Mouse (Mus musculus): ENCODE data around the gene Clint1. TPM values are rescaled to one million over a fixed set of nuclear protein-coding genes. Genes with fewer than 3 reads are reported as not detected.

Gene Clint1
- polyA plus RNA-seq, 1 experiment: 106 TPM

DNA sequence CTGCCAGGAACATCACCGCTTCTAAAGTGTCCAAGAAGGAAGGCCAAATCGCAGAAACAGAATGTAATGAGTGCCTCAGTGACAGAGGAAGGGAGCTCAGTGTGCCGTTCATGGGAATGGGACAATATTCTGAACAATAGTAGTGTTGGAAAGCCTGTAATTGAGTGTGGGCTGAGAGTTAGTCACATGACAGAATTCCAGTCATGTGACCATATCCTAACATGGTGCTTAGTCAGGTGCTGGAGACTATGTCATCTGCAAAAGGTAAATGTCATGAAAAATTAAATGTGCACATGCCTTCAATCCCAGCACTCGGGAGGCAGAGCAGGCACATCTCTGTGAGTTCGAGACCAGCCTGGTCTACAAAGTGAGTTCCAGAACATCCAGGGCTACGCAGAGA is 66.2 kb downstream of the Clint1 start:
- H3K27ac ChIP-seq (ENCODE audit: insufficient read depth, low read length): no peak overlapping the region
- H3K4me1 ChIP-seq (ENCODE audit: control insufficient read depth, insufficient read depth, low read length): no peaks in the 10 kb centered on the region
- H3K4me3 ChIP-seq (ENCODE audit: insufficient read depth, low read length): no peak overlapping the region
- no peak for TF ChIP-seq CTCF (IDR thresholded peaks at IDR 0.05; ENCODE audit: borderline replicate concordance, insufficient read depth, low read length)
- TF ChIP-seq POLR2A (IDR thresholded peaks at IDR 0.05; ENCODE audit: low read depth, low read length): no peak

DNA sequence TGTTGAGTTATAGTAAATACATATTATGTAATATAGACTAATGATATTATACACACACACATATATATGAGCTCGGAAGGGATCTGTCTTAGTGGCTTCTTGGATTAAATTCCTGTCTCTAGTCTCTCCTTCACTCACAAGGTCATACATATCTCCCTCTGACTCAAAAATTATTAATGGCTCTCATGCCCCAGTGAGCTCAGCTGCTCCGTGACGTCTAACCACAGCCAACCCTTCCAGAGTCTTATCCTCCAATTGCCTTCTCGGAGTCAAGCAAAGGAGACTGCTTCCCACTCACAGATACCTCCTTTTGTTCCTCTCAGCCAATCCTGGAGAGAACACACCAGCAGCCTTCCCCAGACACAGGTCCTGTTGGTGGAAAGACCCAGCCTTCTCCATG is 67.0 kb downstream of the Clint1 start:
- Histone ChIP-seq H3K27ac (ENCODE audit: insufficient read depth, low read length) (no peak overlapping the region), H3K4me3 (ENCODE audit: insufficient read depth, low read length) (no peak overlapping the region), H3K4me1 (ENCODE audit: control insufficient read depth, insufficient read depth, low read length) (no peaks in the 10 kb centered on the region)
- TF ChIP-seq CTCF (IDR thresholded peaks at IDR 0.05; ENCODE audit: borderline replicate concordance, insufficient read depth, low read length) (no peak), POLR2A (IDR thresholded peaks at IDR 0.05; ENCODE audit: low read depth, low read length) (no peak)

DNA sequence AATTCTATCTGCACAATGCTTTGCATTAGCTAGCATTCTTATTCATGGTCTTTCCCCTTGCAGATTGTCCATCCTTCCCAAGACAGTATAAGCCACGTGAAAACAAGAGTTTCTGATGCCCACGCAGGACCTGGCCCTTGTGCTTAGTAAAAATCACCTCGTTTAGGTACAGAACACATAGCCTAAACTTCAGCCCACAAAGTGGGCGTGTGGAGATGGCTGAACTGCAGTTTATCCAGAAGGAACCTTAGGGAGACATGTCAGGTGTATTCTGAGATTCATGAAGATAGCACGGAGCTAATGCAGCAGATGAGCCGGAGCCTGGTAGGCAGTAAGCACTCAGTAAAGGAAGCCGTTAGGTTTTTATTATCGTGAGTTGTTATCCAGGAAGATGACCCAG is 69.2 kb downstream of the Clint1 start:
- Histone ChIP-seq H3K4me1 (ENCODE audit: control insufficient read depth, insufficient read depth, low read length) (no peaks in the 10 kb centered on the region), H3K4me3 (ENCODE audit: insufficient read depth, low read length) (no peak overlapping the region), H3K27ac (ENCODE audit: insufficient read depth, low read length) (no peak overlapping the region)
- TF ChIP-seq POLR2A (IDR thresholded peaks at IDR 0.05; ENCODE audit: low read depth, low read length) (no peak), CTCF (IDR thresholded peaks at IDR 0.05; ENCODE audit: borderline replicate concordance, insufficient read depth, low read length) (no peak)

DNA sequence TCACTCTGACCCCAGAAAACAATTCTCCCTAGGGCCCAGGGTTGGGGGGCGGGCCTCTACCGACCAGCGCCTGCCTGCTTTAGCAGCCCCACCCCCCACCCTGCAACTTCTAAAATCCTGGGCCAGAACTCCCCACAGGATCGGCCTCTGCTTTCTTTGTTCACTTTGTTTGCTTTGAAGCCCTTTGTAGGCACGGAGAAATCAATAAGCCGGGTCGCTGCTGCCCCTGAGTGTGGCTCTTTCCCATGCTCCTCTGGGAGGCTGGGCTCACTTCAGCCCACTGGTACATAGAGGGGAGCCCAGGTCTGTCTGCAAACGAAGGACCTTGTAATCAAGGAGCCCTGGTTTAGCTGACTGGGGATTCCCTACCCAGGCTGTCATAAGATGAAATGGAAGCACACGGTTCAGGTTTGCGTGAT is 69.6 kb downstream of the Clint1 start:
- no peak overlapping the region for H3K27ac ChIP-seq (ENCODE audit: insufficient read depth, low read length)
- no peaks in the 10 kb centered on the region for H3K4me1 ChIP-seq (ENCODE audit: control insufficient read depth, insufficient read depth, low read length)
- TF ChIP-seq POLR2A (IDR thresholded peaks at IDR 0.05; ENCODE audit: low read depth, low read length) (no peak), CTCF (IDR thresholded peaks at IDR 0.05; ENCODE audit: borderline replicate concordance, insufficient read depth, low read length) (no peak)
- no peak overlapping the region for H3K4me3 ChIP-seq (ENCODE audit: insufficient read depth, low read length)

DNA sequence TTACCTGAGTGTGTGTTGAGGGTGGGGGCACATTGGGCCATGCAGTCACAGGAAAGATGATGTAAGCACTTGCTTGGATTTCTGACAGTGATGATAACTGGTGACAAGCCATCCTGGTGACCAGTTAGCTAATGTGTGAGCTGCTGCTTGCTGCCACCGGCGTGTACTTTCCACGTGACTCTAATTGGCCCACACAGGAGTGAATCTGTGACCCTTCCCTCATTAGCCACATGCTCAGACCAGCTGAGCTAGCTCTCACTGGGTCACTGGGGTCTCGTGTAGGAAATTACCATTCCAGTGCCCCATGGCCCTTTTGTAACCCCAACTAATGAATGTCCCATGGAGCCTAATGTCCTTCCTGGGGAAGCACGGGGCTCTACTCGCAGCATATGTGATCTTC is 73.6 kb downstream of the Clint1 start:
- Histone ChIP-seq H3K4me3 (ENCODE audit: insufficient read depth, low read length) (no peak overlapping the region), H3K27ac (ENCODE audit: insufficient read depth, low read length) (no peak overlapping the region), H3K4me1 (ENCODE audit: control insufficient read depth, insufficient read depth, low read length) (no peaks in the 10 kb centered on the region)
- TF ChIP-seq POLR2A (IDR thresholded peaks at IDR 0.05; ENCODE audit: low read depth, low read length) (no peak), CTCF (IDR thresholded peaks at IDR 0.05; ENCODE audit: borderline replicate concordance, insufficient read depth, low read length) (no peak)

DNA sequence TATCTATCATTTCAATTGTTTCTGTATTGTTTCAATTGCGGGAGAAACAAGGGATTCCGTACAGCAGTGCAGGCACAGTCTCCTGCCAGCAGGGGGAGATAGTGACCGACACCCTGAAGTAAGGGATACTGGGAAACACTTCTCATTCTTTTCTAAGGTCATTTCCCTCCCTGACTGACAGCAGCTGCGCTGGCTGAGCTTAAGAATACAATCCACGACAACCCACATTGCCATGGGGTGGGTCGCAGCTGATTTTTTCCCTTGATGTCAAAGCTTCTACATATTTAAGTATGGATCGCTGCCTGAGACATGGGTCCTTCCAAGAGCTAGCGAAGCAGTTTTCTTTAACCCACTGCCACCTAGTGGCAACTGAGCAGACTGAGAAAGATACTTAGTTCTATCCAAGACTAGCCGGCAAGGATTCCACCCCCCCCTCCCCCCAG is 74.8 kb downstream of the Clint1 start:
- TF ChIP-seq CTCF (IDR thresholded peaks at IDR 0.05; ENCODE audit: borderline replicate concordance, insufficient read depth, low read length) (peak; percentile 89), POLR2A (IDR thresholded peaks at IDR 0.05; ENCODE audit: low read depth, low read length) (no peak)
- H3K4me3 ChIP-seq (ENCODE audit: insufficient read depth, low read length): peak overlapping the region; percentile 22; the same call in 1 of the 2 replicates
- no peaks in the 10 kb centered on the region for H3K4me1 ChIP-seq (ENCODE audit: control insufficient read depth, insufficient read depth, low read length)
- no peak overlapping the region for H3K27ac ChIP-seq (ENCODE audit: insufficient read depth, low read length)

DNA sequence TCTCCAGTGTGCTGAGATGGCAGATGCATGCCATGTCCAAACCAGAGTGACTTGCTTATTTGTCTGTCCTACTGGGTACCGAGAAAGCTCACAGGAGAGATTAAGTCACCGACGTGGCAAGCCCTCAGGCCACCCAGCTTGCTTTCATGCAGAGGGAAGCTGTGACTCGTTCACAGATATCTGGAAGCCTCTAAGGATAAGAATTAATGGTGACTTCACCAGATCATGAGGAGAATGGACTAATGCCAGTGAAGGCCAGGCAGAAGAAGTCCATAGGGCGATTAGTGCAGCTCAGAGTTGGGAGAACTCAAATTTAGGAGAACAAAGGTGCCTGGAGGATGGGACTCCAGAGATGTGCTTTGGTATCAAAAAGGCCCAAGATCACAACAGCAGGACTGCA is 75.6 kb downstream of the Clint1 start:
- no peak overlapping the region for H3K27ac ChIP-seq (ENCODE audit: insufficient read depth, low read length)
- no peak overlapping the region for H3K4me3 ChIP-seq (ENCODE audit: insufficient read depth, low read length)
- H3K4me1 ChIP-seq (ENCODE audit: control insufficient read depth, insufficient read depth, low read length): no peaks in the 10 kb centered on the region
- no peak for TF ChIP-seq POLR2A (IDR thresholded peaks at IDR 0.05; ENCODE audit: low read depth, low read length)
- TF ChIP-seq CTCF (IDR thresholded peaks at IDR 0.05; ENCODE audit: borderline replicate concordance, insufficient read depth, low read length): no peak

DNA sequence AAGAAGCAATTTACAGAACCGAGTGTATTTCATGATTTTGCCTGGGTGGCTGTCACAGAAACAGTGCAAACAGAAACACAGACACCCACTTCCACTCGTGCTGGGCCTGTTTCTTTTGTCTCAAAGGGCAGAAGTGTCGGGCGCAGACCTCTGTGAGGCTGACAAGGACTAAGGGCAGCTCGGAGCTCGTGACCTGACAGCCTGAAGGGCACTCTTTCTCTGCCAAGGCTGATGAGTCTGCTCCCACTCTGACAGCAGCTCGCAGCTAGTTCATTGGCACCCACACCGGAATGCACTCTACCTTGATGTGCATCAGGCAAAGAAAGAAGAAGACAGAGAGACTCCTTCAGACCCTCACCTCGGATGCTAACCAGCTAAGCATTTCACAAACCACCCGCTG is 77.7 kb downstream of the Clint1 start:
- H3K4me1 ChIP-seq (ENCODE audit: control insufficient read depth, insufficient read depth, low read length): no peaks in the 10 kb centered on the region
- no peak overlapping the region for H3K27ac ChIP-seq (ENCODE audit: insufficient read depth, low read length)
- TF ChIP-seq CTCF (IDR thresholded peaks at IDR 0.05; ENCODE audit: borderline replicate concordance, insufficient read depth, low read length) (no peak), POLR2A (IDR thresholded peaks at IDR 0.05; ENCODE audit: low read depth, low read length) (no peak)
- H3K4me3 ChIP-seq (ENCODE audit: insufficient read depth, low read length): no peak overlapping the region

DNA sequence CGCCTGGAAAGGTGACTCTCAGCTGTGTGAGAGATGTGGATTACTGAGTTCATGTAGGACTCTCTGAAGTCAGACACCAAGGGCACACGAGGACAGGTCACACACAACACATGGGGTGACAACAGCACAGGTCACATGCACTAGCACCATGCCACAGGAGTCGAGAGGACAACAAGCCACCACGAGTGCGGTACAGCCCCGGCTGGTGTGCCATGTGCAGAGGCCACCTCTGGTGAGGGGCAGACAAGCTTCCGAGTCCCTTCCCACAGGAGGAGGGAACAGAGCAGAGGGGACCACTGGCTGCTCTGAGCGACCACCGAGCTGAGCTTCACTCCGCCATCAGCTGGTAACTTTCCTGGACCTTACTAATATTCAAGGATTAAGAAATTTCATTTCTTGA is 80.9 kb downstream of the Clint1 start:
- H3K27ac ChIP-seq (ENCODE audit: insufficient read depth, low read length): no peak overlapping the region
- TF ChIP-seq POLR2A (IDR thresholded peaks at IDR 0.05; ENCODE audit: low read depth, low read length) (no peak), CTCF (IDR thresholded peaks at IDR 0.05; ENCODE audit: borderline replicate concordance, insufficient read depth, low read length) (no peak)
- H3K4me1 ChIP-seq (ENCODE audit: control insufficient read depth, insufficient read depth, low read length): no peaks in the 10 kb centered on the region
- H3K4me3 ChIP-seq (ENCODE audit: insufficient read depth, low read length): no peak overlapping the region

DNA sequence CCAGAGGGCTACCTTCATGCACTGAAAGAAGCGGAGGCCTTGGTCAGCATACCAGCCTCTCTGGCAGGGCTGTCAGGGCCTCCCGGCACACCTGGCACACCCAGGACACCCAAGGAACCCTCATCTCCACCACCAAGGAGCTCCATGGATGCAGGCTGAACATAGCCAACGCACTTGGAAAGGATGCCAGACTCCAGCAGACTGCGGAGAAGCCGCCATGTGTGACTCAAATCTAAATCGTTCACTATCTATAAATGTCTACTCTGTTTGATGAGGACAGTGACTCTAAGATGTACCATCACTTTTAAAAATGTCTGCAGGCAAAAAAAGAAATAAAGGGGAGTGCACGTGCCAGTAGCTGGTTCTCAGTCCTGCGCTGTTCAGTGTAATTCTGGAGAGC is 85.6 kb downstream of the Clint1 start:
- H3K27ac ChIP-seq (ENCODE audit: insufficient read depth, low read length): no peak overlapping the region

DNA sequence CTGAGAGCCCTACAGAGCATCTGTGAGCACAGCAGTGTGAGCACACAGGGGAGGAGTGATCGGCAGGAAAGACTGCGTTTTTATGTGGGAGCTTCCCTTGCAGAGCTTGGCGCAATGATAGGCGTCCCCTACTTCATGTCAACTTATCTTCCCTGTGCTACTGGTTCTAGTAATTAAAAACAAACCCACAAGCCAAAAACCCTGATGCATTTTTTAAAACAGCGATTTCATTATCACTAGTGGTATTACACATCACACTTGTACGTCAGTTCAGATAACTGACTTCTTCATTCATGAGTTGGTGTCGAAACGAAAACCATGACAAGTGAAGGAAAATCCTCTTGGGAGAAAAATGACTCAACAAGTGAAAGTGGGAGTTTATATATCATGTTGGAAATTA is 87.1 kb downstream of the Clint1 start:
- H3K27ac ChIP-seq (ENCODE audit: insufficient read depth, low read length): no peak overlapping the region
- TF ChIP-seq CTCF (IDR thresholded peaks at IDR 0.05; ENCODE audit: borderline replicate concordance, insufficient read depth, low read length) (no peak), POLR2A (IDR thresholded peaks at IDR 0.05; ENCODE audit: low read depth, low read length) (no peak)
- H3K4me1 ChIP-seq (ENCODE audit: control insufficient read depth, insufficient read depth, low read length): peaks cover 5% of the 10 kb centered on the region
- no peak overlapping the region for H3K4me3 ChIP-seq (ENCODE audit: insufficient read depth, low read length)

More for the DNA sequence above, 85.6 kb downstream of the Clint1 start:
- H3K4me1 ChIP-seq (ENCODE audit: control insufficient read depth, insufficient read depth, low read length): no peaks in the 10 kb centered on the region
- H3K4me3 ChIP-seq (ENCODE audit: insufficient read depth, low read length): no peak overlapping the region
- no peak for TF ChIP-seq POLR2A (IDR thresholded peaks at IDR 0.05; ENCODE audit: low read depth, low read length)
- no peak for TF ChIP-seq CTCF (IDR thresholded peaks at IDR 0.05; ENCODE audit: borderline replicate concordance, insufficient read depth, low read length)
